Mouse (Mus musculus): ENCODE results near the gene Plekhh2. TPM values are rescaled to one million over a fixed set of nuclear protein-coding genes. Genes with fewer than 3 reads are reported as not detected.

The Plekhh2 gene
- total RNA-seq, 2 experiments from 2014 or later, result 3.2 to 5.4 TPM

- intact Hi-C loops (cut with DNase I), result loop anchor here (10.0 kb wide), 1 partner anchor 152 kb away; no protein-coding TSS in a partner anchor
- peak; percentile 91 to 95 for DNase-seq (ENCODE audit: extremely low spot score in 1 of 2, low spot score in 2 of 2)
Observed at GRCm38 (mm10) chr17:84626276-84626856, 114.7 kb downstream of the Plekhh2 start, which contains the start of gene Dync2li1. Dync2li1 (plus strand) TSS chr17:84626496.

GRCm38 (mm10) chr17:84626857-84627305, 115.2 kb downstream of the Plekhh2 start:
- DNase-seq (ENCODE audit: extremely low spot score in 1 of 2, low spot score in 2 of 2), result no peak
- intact Hi-C loops (cut with DNase I), result loop anchor here (10.0 kb wide), 1 partner anchor 152 kb away; no protein-coding TSS in a partner anchor

GRCm38 (mm10) chr17:84627721-84628120, 116.0 kb downstream of the Plekhh2 start:
- intact Hi-C loops (cut with DNase I), result loop anchor here (10.0 kb wide), 1 partner anchor 153 kb away; no protein-coding TSS in a partner anchor

GRCm38 (mm10) chr17:84628611-84629010, 116.9 kb downstream of the Plekhh2 start:
- intact Hi-C loops (cut with DNase I), result loop anchor here (10.0 kb wide), 1 partner anchor 154 kb away; no protein-coding TSS in a partner anchor
- DNase-seq (ENCODE audit: extremely low spot score in 1 of 2, low spot score in 2 of 2), result no peak

More at GRCm38 (mm10) chr17:84627721-84628120, 116.0 kb downstream of the Plekhh2 start:
- DNase-seq (ENCODE audit: extremely low spot score in 1 of 2, low spot score in 2 of 2), result no peak

- DNase-seq (ENCODE audit: extremely low spot score in 1 of 2, low spot score in 2 of 2), result no peak
- intact Hi-C loops (cut with DNase I), result no loop called here
Observed at GRCm38 (mm10) chr17:84631836-84632235, 120.1 kb downstream of the Plekhh2 start.

GRCm38 (mm10) chr17:84633443-84633842, 121.7 kb downstream of the Plekhh2 start:
- intact Hi-C loops (cut with DNase I), result no loop called here

GRCm38 (mm10) chr17:84636328-84636727, 124.6 kb downstream of the Plekhh2 start:
- no peak for DNase-seq (ENCODE audit: extremely low spot score in 1 of 2, low spot score in 2 of 2)
- intact Hi-C loops (cut with DNase I), result no loop called here

More at GRCm38 (mm10) chr17:84633443-84633842, 121.7 kb downstream of the Plekhh2 start:
- no peak for DNase-seq (ENCODE audit: extremely low spot score in 1 of 2, low spot score in 2 of 2)

GRCm38 (mm10) chr17:84637971-84638370, 126.3 kb downstream of the Plekhh2 start:
- no peak for DNase-seq (ENCODE audit: extremely low spot score in 1 of 2, low spot score in 2 of 2)
- intact Hi-C loops (cut with DNase I), result no loop called here

- no peak for DNase-seq (ENCODE audit: extremely low spot score in 1 of 2, low spot score in 2 of 2)
- intact Hi-C loops (cut with DNase I), result no loop called here
Observed at GRCm38 (mm10) chr17:84639796-84640378, 128.2 kb downstream of the Plekhh2 start.

- intact Hi-C loops (cut with DNase I), result no loop called here
Observed at GRCm38 (mm10) chr17:84641893-84642292, 130.2 kb downstream of the Plekhh2 start.

GRCm38 (mm10) chr17:84642324-84642723, 130.6 kb downstream of the Plekhh2 start:
- DNase-seq (ENCODE audit: extremely low spot score in 1 of 2, low spot score in 2 of 2), result no peak
- intact Hi-C loops (cut with DNase I), result no loop called here

More at GRCm38 (mm10) chr17:84641893-84642292, 130.2 kb downstream of the Plekhh2 start:
- DNase-seq (ENCODE audit: extremely low spot score in 1 of 2, low spot score in 2 of 2), result peak; percentile 51 to 61

GRCm38 (mm10) chr17:84644292-84645050, 132.8 kb downstream of the Plekhh2 start:
- intact Hi-C loops (cut with DNase I), result no loop called here
- no peak for DNase-seq (ENCODE audit: extremely low spot score in 1 of 2, low spot score in 2 of 2)

- intact Hi-C loops (cut with DNase I), result no loop called here
- no peak for DNase-seq (ENCODE audit: extremely low spot score in 1 of 2, low spot score in 2 of 2)
Observed at GRCm38 (mm10) chr17:84645119-84645518, 133.4 kb downstream of the Plekhh2 start.

- intact Hi-C loops (cut with DNase I), result no loop called here
Observed at GRCm38 (mm10) chr17:84645894-84646293, 134.2 kb downstream of the Plekhh2 start.

GRCm38 (mm10) chr17:84646477-84646876, 134.8 kb downstream of the Plekhh2 start:
- intact Hi-C loops (cut with DNase I), result no loop called here
- DNase-seq (ENCODE audit: extremely low spot score in 1 of 2, low spot score in 2 of 2), result no peak

More at GRCm38 (mm10) chr17:84645894-84646293, 134.2 kb downstream of the Plekhh2 start:
- no peak for DNase-seq (ENCODE audit: extremely low spot score in 1 of 2, low spot score in 2 of 2)

- intact Hi-C loops (cut with DNase I), result no loop called here
- no peak for DNase-seq (ENCODE audit: extremely low spot score in 1 of 2, low spot score in 2 of 2)
Observed at GRCm38 (mm10) chr17:84647630-84648029, 135.9 kb downstream of the Plekhh2 start.

GRCm38 (mm10) chr17:84650302-84651017, 138.8 kb downstream of the Plekhh2 start:
- intact Hi-C loops (cut with DNase I), result no loop called here
- DNase-seq (ENCODE audit: extremely low spot score in 1 of 2, low spot score in 2 of 2), result no peak

GRCm38 (mm10) chr17:84653544-84653943, 141.8 kb downstream of the Plekhh2 start:
- DNase-seq (ENCODE audit: extremely low spot score in 1 of 2, low spot score in 2 of 2), result no peak
- intact Hi-C loops (cut with DNase I), result no loop called here

- DNase-seq (ENCODE audit: extremely low spot score in 1 of 2, low spot score in 2 of 2), result no peak
- intact Hi-C loops (cut with DNase I), result no loop called here
Observed at GRCm38 (mm10) chr17:84656205-84656604, 144.5 kb downstream of the Plekhh2 start.
